Mouse (Mus musculus) bone marrow, adult 2 months (tissue): ENCODE measurements around the gene Nav3. TPM values are rescaled to one million over a fixed set of nuclear protein-coding genes. Genes with fewer than 3 reads are reported as not detected.

Experiments used
- H3K27ac ChIP-seq: fragments of 200-500 bp; 2 replicates; pipeline ENCODE4 v1.5.1; 2012; ENCODE audit warnings: low read depth, mild to moderate bottlenecking, control low read depth, inconsistent platforms, low read length; ENCODE audit not compliant: control insufficient read depth, poor library complexity, insufficient read depth
- H3K4me1 ChIP-seq: fragments of 200-500 bp; 2 replicates; pipeline ENCODE4 v1.6.1; 2011; ENCODE audit warnings: low read length; ENCODE audit not compliant: control insufficient read depth, insufficient read depth
- H3K4me3 ChIP-seq: fragments of 200-500 bp; replicated peaks from 2 replicates; pipeline ENCODE3; 2011; ENCODE audit warnings: mild to moderate bottlenecking, low read depth, low read length, control low read depth; ENCODE audit not compliant: control insufficient read depth
- CTCF ChIP-seq: fragments of 200-500 bp; IDR thresholded peaks from 2 replicates; pipeline ENCODE4 v1.5.1; 2011; ENCODE audit warnings: low read length, control low read depth; ENCODE audit not compliant: control insufficient read depth, insufficient read depth
- POLR2A ChIP-seq: fragments of 200-500 bp; IDR thresholded peaks from 2 replicates; pipeline ENCODE4 v1.6.1; 2011; ENCODE audit warnings: low read depth, mild to moderate bottlenecking, control low read depth, low read length, borderline replicate concordance; ENCODE audit not compliant: control insufficient read depth
- WGBS: fragments of 180-500 bp; shearing (Covaris S2); methylation state at CpG from one replicate; pipeline ENCODE4 v1.1.7; 2018; 5-methylcytosine and 5-hydroxymethylcytosine counted together
- polyA plus RNA-seq: library from polyadenylated mRNA; stranded (reverse); fragments of >200 nt; gene quantifications from 2 replicates; pipeline ENCODE4 v1.2.4, GENCODE M21; 2011; ENCODE audit warnings: low replicate concordance; ENCODE audit not compliant: missing spikeins, insufficient read depth, insufficient read length

Nav3 gene
- polyA plus RNA-seq, 1 experiment, result 2.0 TPM

DNA sequence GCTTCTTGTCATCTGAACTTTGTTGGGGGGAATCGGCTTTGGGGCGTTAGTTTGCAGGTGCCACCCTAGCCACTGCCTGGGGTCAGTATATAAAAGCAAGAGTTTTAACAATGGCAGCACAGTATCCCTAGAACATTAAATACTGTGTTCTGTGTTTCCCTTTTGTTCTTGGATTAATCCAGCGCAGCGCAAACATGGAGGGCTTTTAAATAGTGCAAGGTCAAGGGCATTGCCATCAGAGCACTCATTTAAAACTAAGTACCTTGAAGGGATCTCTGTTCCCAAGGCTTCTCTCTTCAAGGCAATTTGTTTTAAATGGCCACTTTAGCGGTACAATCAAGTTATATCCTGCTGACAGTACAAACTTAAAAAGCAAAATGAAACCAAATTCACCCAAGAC, 737.6 kb downstream of the Nav3 start:
- no peak overlapping the region for H3K4me3 ChIP-seq
- TF ChIP-seq POLR2A (no peak), CTCF (no peak)
- no peak overlapping the region for H3K27ac ChIP-seq
- WGBS, result 83% methylated on average over 5 of the region's 5 CpGs
- H3K4me1 ChIP-seq, result no peaks in the 10 kb centered on the region

DNA sequence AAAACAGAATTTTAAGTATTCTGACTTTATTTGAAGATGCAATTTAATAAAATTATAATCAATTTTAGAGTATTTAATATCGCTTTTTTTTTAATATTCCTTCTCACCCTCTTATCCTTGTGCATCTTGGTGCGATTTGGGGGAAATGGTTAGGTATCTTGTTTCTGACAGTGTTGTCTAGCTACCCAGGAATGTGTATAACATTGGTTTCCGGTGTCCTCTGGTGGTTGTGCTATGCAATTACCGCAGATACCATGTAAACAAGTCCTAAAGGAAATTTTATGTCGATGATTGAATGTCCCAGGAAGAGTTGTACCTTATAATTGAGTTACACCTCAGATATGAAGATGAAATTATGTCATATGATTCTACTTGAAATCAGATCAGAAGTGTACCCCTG, 743.0 kb downstream of the Nav3 start:
- 39% methylated on average over 5 of the region's 5 CpGs for WGBS
- TF ChIP-seq CTCF (no peak), POLR2A (no peak)
- Histone ChIP-seq H3K27ac (no peak overlapping the region), H3K4me3 (no peak overlapping the region), H3K4me1 (no peaks in the 10 kb centered on the region)

DNA sequence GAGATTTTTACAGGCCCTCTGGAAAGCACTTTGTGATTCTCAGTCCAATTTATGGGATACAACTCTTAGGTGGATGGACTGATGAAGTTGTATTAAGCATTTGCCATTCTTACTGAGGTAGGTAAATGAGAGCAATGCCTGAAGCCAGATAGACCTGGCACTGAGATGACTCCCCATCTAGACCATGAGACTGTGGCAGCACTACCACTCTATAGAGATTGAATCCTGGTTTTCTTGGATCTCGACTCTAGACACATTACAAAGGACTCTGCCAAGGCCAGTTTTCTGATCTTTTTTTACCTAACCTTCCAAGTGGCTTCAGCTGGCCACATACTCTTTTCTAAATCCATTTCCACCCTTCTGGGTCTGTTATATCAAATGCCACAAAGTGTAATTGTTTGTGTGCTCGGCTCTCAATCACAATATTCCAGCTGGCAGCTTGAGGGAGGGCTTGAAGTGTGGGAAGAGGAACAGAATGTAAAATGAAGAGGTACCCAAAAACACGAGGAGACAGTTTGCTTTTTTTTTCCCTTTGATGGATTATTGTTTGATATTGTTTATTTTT, 756.2 kb downstream of the Nav3 start:
- TF ChIP-seq POLR2A (no peak), CTCF (no peak)
- H3K27ac ChIP-seq, result no peak overlapping the region
- no peaks in the 10 kb centered on the region for H3K4me1 ChIP-seq
- H3K4me3 ChIP-seq, result no peak overlapping the region
- WGBS, result 52% methylated on average over 3 of the region's 3 CpGs

DNA sequence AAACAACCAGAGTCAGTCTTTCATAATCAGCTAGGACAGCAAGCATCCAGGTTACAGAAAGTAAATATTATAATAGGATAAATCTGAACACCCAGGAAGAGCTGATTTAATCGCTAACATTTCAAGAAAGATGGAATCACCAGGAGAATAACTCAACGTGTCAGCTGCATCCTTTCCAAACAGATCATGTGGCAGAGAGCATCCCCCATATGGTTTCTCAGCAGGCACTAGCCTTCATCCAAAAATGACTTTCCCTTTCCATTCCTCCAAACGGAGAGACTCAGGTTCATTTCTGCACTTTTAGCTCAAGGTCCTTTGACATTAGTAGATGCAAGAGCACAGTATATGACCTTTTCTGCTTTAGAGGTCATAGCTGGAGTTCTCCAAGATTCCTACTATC, 765.4 kb downstream of the Nav3 start:
- WGBS, result 78% methylated on average over 3 of the region's 3 CpGs
- no peak for TF ChIP-seq CTCF

DNA sequence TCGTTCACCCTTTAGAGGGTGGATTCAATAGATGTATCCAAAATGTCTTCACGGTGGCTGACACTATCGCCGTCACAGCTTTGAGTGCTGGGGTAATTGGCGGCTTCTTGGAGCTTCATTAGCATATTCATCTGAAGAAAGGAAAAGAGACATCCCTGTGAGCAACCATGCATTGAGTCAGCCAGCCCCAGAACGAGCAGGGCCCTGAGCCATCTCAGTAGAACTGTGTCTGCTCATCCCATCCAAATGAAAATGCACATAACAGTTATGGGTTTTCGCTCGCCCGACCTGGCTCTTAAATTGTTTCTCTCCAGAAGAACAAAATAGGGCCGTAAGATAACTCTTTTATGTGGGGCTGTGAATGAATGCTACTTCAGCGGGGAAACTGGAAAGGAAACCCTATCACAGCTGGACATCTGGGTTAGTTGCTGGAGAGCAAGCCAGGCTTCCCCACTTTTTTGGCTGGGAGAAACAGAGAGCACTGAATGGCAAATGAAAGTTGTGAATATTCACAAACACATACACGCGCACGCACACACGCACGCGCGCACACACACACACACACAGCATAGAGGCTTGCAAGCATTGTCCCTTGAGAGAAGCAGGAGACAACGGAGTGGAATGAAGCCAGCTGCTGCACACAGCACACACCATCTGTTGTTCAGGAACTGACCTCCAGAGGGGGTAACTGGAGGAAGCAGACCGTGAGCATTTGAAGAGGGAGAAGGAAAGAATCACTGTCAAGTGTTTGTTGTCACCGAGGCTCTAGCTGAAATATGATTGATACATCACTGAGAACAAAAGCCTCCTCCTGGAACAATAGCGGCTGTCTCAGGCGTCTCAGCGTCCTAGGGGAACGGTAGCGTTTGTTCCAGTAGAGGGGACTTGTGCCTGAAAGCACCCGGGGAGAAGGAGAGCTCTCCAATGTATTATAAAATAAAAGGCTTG, 771.6 kb downstream of the Nav3 start:
- Histone ChIP-seq H3K27ac (no peak overlapping the region), H3K4me1 (no peaks in the 10 kb centered on the region), H3K4me3 (no peak overlapping the region)
- TF ChIP-seq POLR2A, result no peak
- TF ChIP-seq CTCF, result no peak
- 50% methylated on average over 27 of the region's 27 CpGs for WGBS

More for the DNA sequence above, 765.4 kb downstream of the Nav3 start:
- no peaks in the 10 kb centered on the region for H3K4me1 ChIP-seq
- H3K27ac ChIP-seq, result no peak overlapping the region
- H3K4me3 ChIP-seq, result no peak overlapping the region

DNA sequence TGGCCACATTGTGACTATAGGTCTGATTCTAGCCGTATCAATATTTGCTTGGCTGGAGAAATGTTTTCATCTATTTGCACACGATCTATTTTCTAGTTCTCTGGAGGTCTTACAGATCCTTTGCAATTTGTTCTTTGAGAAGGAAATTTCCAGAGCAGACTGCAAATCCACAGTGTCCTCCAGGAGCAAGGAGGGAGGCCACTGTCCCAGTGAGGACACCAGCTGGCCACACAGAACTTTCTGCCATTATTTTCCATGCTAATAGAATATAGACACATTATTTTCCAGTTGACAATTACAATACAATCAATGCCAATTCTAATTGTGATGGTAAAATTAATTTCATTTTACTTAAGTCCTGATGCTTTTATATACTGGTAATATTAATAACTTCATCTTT, 783.1 kb downstream of the Nav3 start:
- H3K4me1 ChIP-seq, result no peaks in the 10 kb centered on the region
- TF ChIP-seq POLR2A (no peak), CTCF (no peak)
- 74% methylated on average over 2 of the region's 2 CpGs for WGBS

DNA sequence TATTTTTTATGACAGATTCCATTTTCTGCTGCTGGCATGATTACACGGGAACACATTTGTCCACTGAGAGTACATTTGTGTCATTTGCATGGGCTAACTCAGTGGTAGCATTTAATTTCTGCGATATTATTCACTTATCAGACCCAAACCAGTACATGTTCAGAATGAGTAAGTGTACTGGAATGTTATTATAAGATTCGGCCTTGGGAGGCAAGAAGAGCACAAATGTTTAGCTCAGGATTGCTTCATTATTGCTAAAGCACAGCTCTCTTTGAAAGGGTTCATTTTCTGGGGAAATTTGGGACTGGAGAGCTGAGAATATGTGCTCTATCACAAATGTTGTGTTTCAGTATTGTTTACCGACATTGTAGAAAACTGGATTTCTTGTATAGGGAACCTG, 788.6 kb downstream of the Nav3 start:
- Histone ChIP-seq H3K4me1 (no peaks in the 10 kb centered on the region), H3K27ac (no peak overlapping the region), H3K4me3 (no peak overlapping the region)
- TF ChIP-seq CTCF, result no peak
- no peak for TF ChIP-seq POLR2A
- 76% methylated on average over 4 of the region's 4 CpGs for WGBS

More for the DNA sequence above, 783.1 kb downstream of the Nav3 start:
- Histone ChIP-seq H3K4me3 (no peak overlapping the region), H3K27ac (no peak overlapping the region)

DNA sequence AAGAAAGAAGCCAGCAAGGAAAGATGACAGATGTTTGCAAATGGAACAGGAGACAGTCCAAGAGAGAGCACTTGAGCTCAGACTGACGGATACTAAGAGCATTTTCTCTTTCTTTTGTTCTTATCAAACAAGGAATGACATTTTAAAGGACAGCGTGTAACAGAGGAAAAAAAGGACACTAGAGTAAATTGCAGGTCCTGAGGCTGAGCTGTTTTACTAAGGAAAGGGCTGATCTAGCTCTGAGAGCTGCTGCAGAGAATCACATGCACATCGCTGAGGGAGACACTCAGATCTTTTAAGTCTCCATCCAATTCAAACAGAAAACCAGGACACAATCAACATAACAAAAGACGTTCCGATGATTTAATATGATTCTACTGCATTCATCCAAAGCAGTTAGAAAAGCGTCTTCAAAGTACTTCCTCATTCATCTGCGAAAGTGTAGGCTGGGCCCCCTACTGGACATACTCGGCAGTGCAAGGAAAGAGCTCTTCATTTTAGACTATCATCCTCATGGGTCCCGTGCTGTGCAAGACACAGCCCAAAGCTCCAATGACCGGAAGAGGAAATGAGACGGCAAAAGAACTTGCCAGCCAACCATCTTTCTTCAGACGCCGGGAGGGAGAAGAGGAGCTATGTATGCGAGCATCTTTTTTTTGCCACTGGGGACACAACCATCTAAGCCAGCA, 791.2 kb downstream of the Nav3 start:
- no peak overlapping the region for H3K27ac ChIP-seq
- no peak overlapping the region for H3K4me3 ChIP-seq
- no peak for TF ChIP-seq CTCF
- TF ChIP-seq POLR2A, result no peak
- H3K4me1 ChIP-seq, result no peaks in the 10 kb centered on the region
- 19% methylated on average over 14 of the region's 14 CpGs for WGBS
